8 mouse cellular contexts compared by ENCODE assay signal in the genomic region with DNA sequence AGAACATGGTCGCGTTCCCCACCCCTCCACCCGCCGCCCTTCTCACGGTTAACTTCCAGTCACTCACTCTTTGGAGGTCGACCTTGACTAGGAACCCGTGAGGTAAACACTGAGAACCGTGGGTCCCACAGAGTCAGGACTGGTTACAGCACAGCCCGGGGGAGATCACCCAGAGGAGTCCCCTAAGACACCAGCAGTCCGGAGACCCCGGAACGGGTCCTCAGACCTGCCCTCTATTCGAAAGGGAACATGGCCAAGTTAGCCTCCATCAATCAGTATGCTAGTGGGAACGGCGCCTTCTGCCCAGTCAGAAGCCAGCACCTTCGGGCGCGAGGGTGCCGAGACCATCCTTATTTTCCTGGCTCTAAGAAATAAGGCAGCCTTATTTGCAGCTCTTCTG. TPM values are rescaled to one million over a fixed set of nuclear protein-coding genes. Genes with fewer than 3 reads are reported as not detected.
DNase-seq lines count a peak whose midpoint lies in the region; ATAC-seq and TF ChIP-seq lines count a peak whose summit lies in the region.

No protein-coding gene starts in this region.

- peak overlapping the region; percentile 91 for H3K9ac ChIP-seq in kidney, embryonic 15.5 days
- peak overlapping the region; percentile 70 for H3K9ac ChIP-seq in hindbrain, embryonic 14.5 days
- peak overlapping the region; percentile 87 for H3K9ac ChIP-seq in midbrain, embryonic 16.5 days (ENCODE audit: low read depth, low read length)

- no peak for TF ChIP-seq POLR2A in cortical plate, adult 2 months (IDR thresholded peaks at IDR 0.05; ENCODE audit: extremely low read depth, insufficient read depth, low read length)

- no peaks in the 10 kb centered on the region for H3K27me3 ChIP-seq in kidney, embryonic 15.5 days
- H3K27me3 ChIP-seq in hindbrain, embryonic 14.5 days (ENCODE audit: control insufficient read depth, insufficient read depth, low read length): no peaks in the 10 kb centered on the region
- H3K27me3 ChIP-seq in midbrain, embryonic 16.5 days (ENCODE audit: control insufficient read depth, insufficient read depth, low read depth, low read length): no peaks in the 10 kb centered on the region

- DNase-seq in kidney, adult 18-20 months: no peak
- peak; percentile 40 for DNase-seq in hindbrain, embryonic 14.5 days (ENCODE audit: low spot score)
- no peak for DNase-seq in left cerebral cortex, adult 11 months (ENCODE audit: low spot score)
- DNase-seq in yolk sac, embryonic 10.5 days (ENCODE audit: low spot score): no peak
- no peak for DNase-seq in kidney, postnatal 10 days

- peak overlapping the region; percentile 90 for H3K4me2 ChIP-seq in kidney, embryonic 15.5 days
- H3K4me2 ChIP-seq in hindbrain, embryonic 14.5 days (replicated peaks): peak overlapping the region; percentile 75
- peak overlapping the region; percentile 91 for H3K4me2 ChIP-seq in midbrain, embryonic 16.5 days (ENCODE audit: low read length)

- peak overlapping the region; percentile 98 for H3K4me3 ChIP-seq in kidney, embryonic 15.5 days (replicated peaks)
- peak overlapping the region; percentile 70 for H3K4me3 ChIP-seq in cortical plate, adult 2 months (ENCODE audit: insufficient read depth, low read length)
- peak overlapping the region; percentile 56 for H3K4me3 ChIP-seq in hindbrain, embryonic 14.5 days (replicated peaks; ENCODE audit: low read length)
- peak overlapping the region; percentile 83 for H3K4me3 ChIP-seq in midbrain, embryonic 16.5 days (ENCODE audit: low read depth, low read length)

- WGBS in kidney, embryonic 15.5 days: 0% methylated on average over 19 of the region's 19 CpGs
- WGBS in hindbrain, embryonic 14.5 days: 0% methylated on average over 19 of the region's 19 CpGs
- under 1% methylated on average over 19 of the region's 19 CpGs for WGBS in midbrain, embryonic 16.5 days

- peaks cover 29% of the 10 kb centered on the region for H3K4me1 ChIP-seq in kidney, embryonic 15.5 days
- H3K4me1 ChIP-seq in cortical plate, adult 2 months (ENCODE audit: control insufficient read depth, insufficient read depth, low read length): 0 out of 2 replicates have a peak, but pooled peaks cover 1% of the 10 kb centered on the region
- H3K4me1 ChIP-seq in hindbrain, embryonic 14.5 days (replicated peaks; ENCODE audit: control insufficient read depth, insufficient read depth, low read length): peaks cover 18% of the 10 kb centered on the region; the same call in 1 of the 2 replicates
- peaks cover 18% of the 10 kb centered on the region for H3K4me1 ChIP-seq in midbrain, embryonic 16.5 days (ENCODE audit: control insufficient read depth, insufficient read depth, low read length)

- peaks cover 42% of the 10 kb centered on the region for H3K36me3 ChIP-seq in kidney, embryonic 15.5 days
- H3K36me3 ChIP-seq in hindbrain, embryonic 14.5 days (replicated peaks; ENCODE audit: control insufficient read depth, insufficient read depth): peaks cover 43% of the 10 kb centered on the region
- peaks cover 21% of the 10 kb centered on the region for H3K36me3 ChIP-seq in midbrain, embryonic 16.5 days (ENCODE audit: control insufficient read depth, insufficient read depth, low read length)

- TF ChIP-seq CTCF in cortical plate, adult 2 months (IDR thresholded peaks at IDR 0.05; ENCODE audit: extremely low read depth, insufficient read depth, low read length): no peak

- H3K9me3 ChIP-seq in kidney, embryonic 15.5 days (replicated peaks): no peaks in the 10 kb centered on the region
- H3K9me3 ChIP-seq in hindbrain, embryonic 14.5 days (ENCODE audit: control insufficient read depth, low read length): no peaks in the 10 kb centered on the region
- H3K9me3 ChIP-seq in midbrain, embryonic 16.5 days (replicated peaks; ENCODE audit: control insufficient read depth, low read length, poor library complexity, severe bottlenecking): no peaks in the 10 kb centered on the region

- H3K27ac ChIP-seq in kidney, embryonic 15.5 days: peak overlapping the region; percentile 99
- peak overlapping the region; percentile 79 for H3K27ac ChIP-seq in cortical plate, adult 2 months (ENCODE audit: insufficient read depth, low read length)
- H3K27ac ChIP-seq in hindbrain, embryonic 14.5 days: peak overlapping the region; percentile 91
- peak overlapping the region; percentile 96 for H3K27ac ChIP-seq in midbrain, embryonic 16.5 days (ENCODE audit: low read length)

- peak; percentile 5; the same call in 1 of the 2 replicates for ATAC-seq in kidney, embryonic 15.5 days (replicated peaks; ENCODE audit: low FRiP score)
- ATAC-seq in hindbrain, embryonic 14.5 days (ENCODE audit: low FRiP score): peak; percentile 26; the same call in 1 of the 2 replicates
- ATAC-seq in midbrain, embryonic 16.5 days: peak; percentile 29

RNA-seq across cellular contexts. Expression of a gene that starts 1.1 kb away (rescaled TPM):
- polyA plus RNA-seq in kidney, embryonic 15.5 days (2015; fragmentation: Nextera tagmentation; extraction: Ambion mirVana): 237 and 241 TPM in 2 replicates
- 202 and 216 TPM in 2 replicates for polyA plus RNA-seq in cortical plate, adult 2 months (2012; rRNA removed)
- polyA plus RNA-seq in hindbrain, embryonic 14.5 days (2014; fragmentation: Nextera tagmentation; extraction: Ambion mirVana): 140 and 142 TPM in 2 replicates
- 109 and 115 TPM in 2 replicates for polyA plus RNA-seq in midbrain, embryonic 16.5 days (2015; fragmentation: Nextera tagmentation; extraction: Ambion mirVana)

RNA-seq across cellular contexts. Expression of a gene that starts 16.4 kb away (rescaled TPM):
- 8.4 and 9.1 TPM in 2 replicates for polyA plus RNA-seq in kidney, embryonic 15.5 days (2015; fragmentation: Nextera tagmentation; extraction: Ambion mirVana)
- 120 and 132 TPM in 2 replicates for polyA plus RNA-seq in cortical plate, adult 2 months (2012; rRNA removed)
- polyA plus RNA-seq in hindbrain, embryonic 14.5 days (2014; fragmentation: Nextera tagmentation; extraction: Ambion mirVana): 41.7 and 43.3 TPM in 2 replicates
- polyA plus RNA-seq in midbrain, embryonic 16.5 days (2015; fragmentation: Nextera tagmentation; extraction: Ambion mirVana): 33.1 and 36.4 TPM in 2 replicates

RNA-seq across cellular contexts. Expression of a gene that starts 20.5 kb away (rescaled TPM):
- polyA plus RNA-seq in kidney, embryonic 15.5 days (2015; fragmentation: Nextera tagmentation; extraction: Ambion mirVana): 30.0 and 33.1 TPM in 2 replicates
- 4.2 and 4.4 TPM in 2 replicates for polyA plus RNA-seq in cortical plate, adult 2 months (2012; rRNA removed)
- polyA plus RNA-seq in hindbrain, embryonic 14.5 days (2014; fragmentation: Nextera tagmentation; extraction: Ambion mirVana): 3.0 and 5.0 TPM in 2 replicates
- 3.2 and 3.4 TPM in 2 replicates for polyA plus RNA-seq in midbrain, embryonic 16.5 days (2015; fragmentation: Nextera tagmentation; extraction: Ambion mirVana)

RNA-seq across cellular contexts. Expression of a gene that starts 53.1 kb away (rescaled TPM):
- polyA plus RNA-seq in kidney, embryonic 15.5 days (2015; fragmentation: Nextera tagmentation; extraction: Ambion mirVana): 2.6 and 3.2 TPM in 2 replicates
- polyA plus RNA-seq in cortical plate, adult 2 months (2012; rRNA removed): 7.4 and 7.6 TPM in 2 replicates
- 1.1 and 2.2 TPM in 2 replicates for polyA plus RNA-seq in hindbrain, embryonic 14.5 days (2014; fragmentation: Nextera tagmentation; extraction: Ambion mirVana)
- polyA plus RNA-seq in midbrain, embryonic 16.5 days (2015; fragmentation: Nextera tagmentation; extraction: Ambion mirVana): 1.2 and 1.4 TPM in 2 replicates
